Mouse (Mus musculus) G1E (cell line): Measurements from ENCODE around the gene Ubr4.

Experiments
- CTCF ChIP-seq: IDR thresholded peaks from 2 replicates; pipeline ENCODE4 v1.5.1; 2012; ENCODE audit warnings: low read depth, low read length, inconsistent platforms, mixed read lengths
- GATA1 ChIP-seq: IDR thresholded peaks from 2 replicates; pipeline ENCODE4 v1.6.1; 2012; ENCODE audit warnings: borderline replicate concordance, low read length, inconsistent platforms, mixed read lengths
- GATA2 ChIP-seq: IDR thresholded peaks from 2 replicates; pipeline ENCODE4 v1.6.1; 2012; ENCODE audit warnings: low read depth, low read length, inconsistent platforms, borderline replicate concordance
- POLR2AphosphoS5 ChIP-seq: IDR thresholded peaks from 2 replicates; pipeline ENCODE4 v1.6.1; 2012; ENCODE audit warnings: low read depth, low read length, inconsistent platforms; ENCODE audit not compliant: insufficient replicate concordance
- TAL1 ChIP-seq: conservative IDR thresholded peaks from 2 replicates; pipeline ENCODE4 v1.6.1; 2012; ENCODE audit warnings: low read depth, low read length, inconsistent platforms, mixed read lengths

- TF ChIP-seq CTCF (no peak), POLR2AphosphoS5 (no peak), GATA2 (no peak), TAL1 (no peak), GATA1 (no peak)
These were observed 134.7 kb downstream of the Ubr4 start for GRCm38 (mm10) chr4:139487085-139487484.
